Mouse (Mus musculus) MEL (cell line): Measurements from ENCODE around the gene Uox. TPM values are rescaled to one million over a fixed set of nuclear protein-coding genes. Genes with fewer than 3 reads are reported as not detected.

Experiments used
- DNase-seq: peaks from one replicate; pipeline ENCODE4 v3.0.0; 2011; ENCODE audit warnings: low read depth, low spot score
- H3K27ac ChIP-seq: 2 replicates; pipeline ENCODE4 v1.5.1; 2012; ENCODE audit warnings: low read depth, mild to moderate bottlenecking, control low read depth, low read length, moderate library complexity; ENCODE audit not compliant: control insufficient read depth
- H3K27me3 ChIP-seq, 2 experiments: fragments of 150-350 bp in 1 of 2; sonication (generic) in 1 of 2; 2 replicates each; pipeline ENCODE4 v1.6.1; 2012; ENCODE audit warnings: low read length in 2 of 2, mild to moderate bottlenecking in 2 of 2, improper control_type of control experiment in 1 of 2, moderate library complexity in 1 of 2; ENCODE audit not compliant: insufficient read depth in 2 of 2, control insufficient read depth in 1 of 2
- H3K36me3 ChIP-seq, 2 experiments: 2 replicates each; pipeline ENCODE4 v1.6.1; 2012 to 2014; ENCODE audit warnings: low read length in 2 of 2, improper control_type of control experiment in 1 of 2, inconsistent platforms in 1 of 2, mild to moderate bottlenecking in 1 of 2; ENCODE audit not compliant: insufficient read depth in 2 of 2, control insufficient read depth in 1 of 2
- H3K4me1 ChIP-seq, 2 experiments: fragments of 150-350 bp in 1 of 2; sonication (generic) in 1 of 2; 2 replicates each; pipeline ENCODE4 v1.6.1; 2012; ENCODE audit warnings: low read length in 2 of 2, improper control_type of control experiment in 1 of 2, mild to moderate bottlenecking in 1 of 2; ENCODE audit not compliant: insufficient read depth in 2 of 2, control insufficient read depth in 1 of 2
- H3K4me3 ChIP-seq, 2 experiments: fragments of 150-350 bp in 1 of 2; sonication (generic) in 1 of 2; 2 replicates each; pipeline ENCODE4 v1.5.1; 2012; ENCODE audit warnings: low read depth in 2 of 2, low read length in 2 of 2, mild to moderate bottlenecking in 2 of 2, moderate library complexity in 2 of 2, control low read depth in 1 of 2, improper control_type of control experiment in 1 of 2; ENCODE audit not compliant: control insufficient read depth in 1 of 2, insufficient read depth in 1 of 2
- H3K79me2 ChIP-seq: 2 replicates; pipeline ENCODE4 v1.6.1; 2012; ENCODE audit warnings: mild to moderate bottlenecking, low read length, moderate library complexity; ENCODE audit not compliant: control insufficient read depth, poor library complexity, insufficient read depth
- H3K9ac ChIP-seq: 2 replicates; pipeline ENCODE4 v1.6.1; 2012; ENCODE audit warnings: low read depth, mild to moderate bottlenecking, control low read depth, low read length, moderate library complexity; ENCODE audit not compliant: control insufficient read depth, poor library complexity, severe bottlenecking
- H3K9me3 ChIP-seq: fragments of 150-350 bp; sonication (generic); replicated peaks from 2 replicates; pipeline ENCODE4 v1.6.1; 2012; ENCODE audit warnings: mild to moderate bottlenecking, low read length, improper control_type of control experiment, moderate library complexity; ENCODE audit not compliant: insufficient read depth
- CHD2 ChIP-seq: IDR thresholded peaks from 2 replicates; pipeline ENCODE4 v1.6.1; 2011; ENCODE audit warnings: low read length, improper control_type of control experiment
- E2F4 ChIP-seq: IDR thresholded peaks from 2 replicates; pipeline ENCODE4 v1.6.1; 2011; ENCODE audit warnings: low read depth, low read length, improper control_type of control experiment, borderline replicate concordance
- EP300 ChIP-seq, 2 experiments: IDR thresholded peaks; 2 replicates each; pipeline ENCODE4 v1.6.1; 2011; ENCODE audit warnings: improper control_type of control experiment in 2 of 2, low read length in 2 of 2, low read depth in 1 of 2, mild to moderate bottlenecking in 1 of 2
- ETS1 ChIP-seq: IDR thresholded peaks from 2 replicates; pipeline ENCODE4 v1.6.1; 2012; ENCODE audit warnings: low read depth, mild to moderate bottlenecking, inconsistent platforms, low read length, improper control_type of control experiment, moderate library complexity
- GATA1 ChIP-seq: IDR thresholded peaks from 2 replicates; pipeline ENCODE4 v1.6.1; 2011; ENCODE audit warnings: low read depth, low read length, improper control_type of control experiment
- JUND ChIP-seq: IDR thresholded peaks from 2 replicates; pipeline ENCODE4 v1.6.1; 2011; ENCODE audit warnings: low read depth, mild to moderate bottlenecking, improper control_type of control experiment, low read length
- MAFK ChIP-seq: IDR thresholded peaks from 2 replicates; pipeline ENCODE4 v1.6.1; 2011; ENCODE audit warnings: low read depth, mild to moderate bottlenecking, low read length, improper control_type of control experiment, borderline replicate concordance
- MAX ChIP-seq: IDR thresholded peaks from 2 replicates; pipeline ENCODE4 v1.6.1; 2011; ENCODE audit warnings: low read length, improper control_type of control experiment
- MYB ChIP-seq: IDR thresholded peaks from 2 replicates; pipeline ENCODE4 v1.6.1; 2011; ENCODE audit warnings: mild to moderate bottlenecking, low read depth, low read length, improper control_type of control experiment
- MYC ChIP-seq: IDR thresholded peaks from 2 replicates; pipeline ENCODE4 v1.6.1; 2011; ENCODE audit warnings: low read depth, mild to moderate bottlenecking, low read length, improper control_type of control experiment, moderate library complexity
- NELFE ChIP-seq: IDR thresholded peaks from 2 replicates; pipeline ENCODE4 v1.6.1; 2011; ENCODE audit warnings: low read depth, low read length, improper control_type of control experiment
- POLR2AphosphoS2 ChIP-seq: IDR thresholded peaks from 2 replicates; pipeline ENCODE4 v1.6.1; 2011; ENCODE audit warnings: low read length, improper control_type of control experiment
- RAD21 ChIP-seq: IDR thresholded peaks from 2 replicates; pipeline ENCODE4 v1.6.1; 2011; ENCODE audit warnings: mild to moderate bottlenecking, low read depth, low read length, improper control_type of control experiment
- SMC3 ChIP-seq: IDR thresholded peaks from 2 replicates; pipeline ENCODE4 v1.6.1; 2011; ENCODE audit warnings: low read depth, low read length, improper control_type of control experiment
- TAL1 ChIP-seq: IDR thresholded peaks from 2 replicates; pipeline ENCODE4 v1.6.1; 2012; ENCODE audit warnings: mild to moderate bottlenecking, inconsistent platforms, low read length, moderate library complexity, mixed read lengths
- TCF12 ChIP-seq: IDR thresholded peaks from 2 replicates; pipeline ENCODE4 v1.6.1; 2014; ENCODE audit warnings: low read depth, mild to moderate bottlenecking, inconsistent platforms, low read length, improper control_type of control experiment, moderate library complexity
- ZC3H11A ChIP-seq: IDR thresholded peaks from 2 replicates; pipeline ENCODE4 v1.6.1; 2012; ENCODE audit warnings: low read depth, mild to moderate bottlenecking, inconsistent platforms, low read length, improper control_type of control experiment
- ZKSCAN1 ChIP-seq: IDR thresholded peaks from 2 replicates; pipeline ENCODE4 v1.6.1; 2012; ENCODE audit warnings: low read depth, mild to moderate bottlenecking, inconsistent platforms, low read length, improper control_type of control experiment, moderate library complexity
- polyA plus RNA-seq, 2 experiments: library from polyadenylated mRNA; stranded (reverse) in 1 of 2; unstranded in 1 of 2; fragments of >175 nt in 1 of 2; fragments of >200 nt in 1 of 2; gene quantifications; 2 replicates each; pipeline versions ENCODE4 v1.2.1 to v1.2.4; 2012; ENCODE audit warnings: low replicate concordance in 2 of 2, low read depth in 1 of 2; ENCODE audit not compliant: insufficient read length in 2 of 2, insufficient read depth in 1 of 2, missing spikeins in 1 of 2
- total RNA-seq: library from RNA; depleted of rRNA; stranded (reverse); fragments of 300-350 nt; gene quantifications from 2 replicates; pipeline ENCODE4 v1.2.3, GENCODE M21; 2012

Uox gene
- total and polyA plus RNA-seq, 3 experiments = not detected

DNA sequence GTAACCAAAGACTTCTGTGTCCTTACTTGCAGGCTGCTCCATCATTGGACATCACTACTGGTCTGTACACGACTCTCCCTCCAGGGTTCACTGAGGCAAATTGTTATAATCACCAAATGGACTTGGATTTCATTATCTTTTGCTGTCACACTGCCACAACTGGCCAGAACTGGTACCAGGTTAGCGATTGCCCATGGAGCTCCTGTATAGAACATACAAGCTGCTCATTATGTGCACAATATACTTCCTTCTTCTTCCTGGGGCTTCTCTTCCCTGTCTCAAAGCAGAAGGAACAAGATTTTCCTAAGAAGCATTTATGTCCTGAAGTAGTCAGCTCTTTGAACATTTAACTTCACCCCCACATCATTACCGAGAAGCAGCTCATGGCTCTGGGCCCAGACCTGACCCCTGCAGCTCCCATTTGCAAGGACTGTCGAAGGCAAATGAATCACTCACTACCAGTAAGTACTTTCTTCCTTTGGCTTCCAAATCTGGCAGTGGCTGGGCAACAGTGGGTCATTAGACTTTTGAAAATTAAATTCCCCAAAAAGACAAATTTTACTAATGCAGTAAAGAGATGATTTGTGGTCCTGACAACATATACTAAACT is 71.7 kb downstream of the Uox start:
- H3K27ac ChIP-seq = no peak overlapping the region
- H3K9me3 ChIP-seq = no peaks in the 10 kb centered on the region
- no peaks in the 10 kb centered on the region for H3K4me1 ChIP-seq
- no peaks in the 10 kb centered on the region for H3K36me3 ChIP-seq
- TF ChIP-seq MYB = no peak
- TF ChIP-seq JUND = no peak
- no peak for DNase-seq
- H3K9ac ChIP-seq = no peak overlapping the region
- no peak overlapping the region for H3K4me3 ChIP-seq
- no peaks in the 10 kb centered on the region for H3K27me3 ChIP-seq
- H3K79me2 ChIP-seq = no peaks in the 10 kb centered on the region

DNA sequence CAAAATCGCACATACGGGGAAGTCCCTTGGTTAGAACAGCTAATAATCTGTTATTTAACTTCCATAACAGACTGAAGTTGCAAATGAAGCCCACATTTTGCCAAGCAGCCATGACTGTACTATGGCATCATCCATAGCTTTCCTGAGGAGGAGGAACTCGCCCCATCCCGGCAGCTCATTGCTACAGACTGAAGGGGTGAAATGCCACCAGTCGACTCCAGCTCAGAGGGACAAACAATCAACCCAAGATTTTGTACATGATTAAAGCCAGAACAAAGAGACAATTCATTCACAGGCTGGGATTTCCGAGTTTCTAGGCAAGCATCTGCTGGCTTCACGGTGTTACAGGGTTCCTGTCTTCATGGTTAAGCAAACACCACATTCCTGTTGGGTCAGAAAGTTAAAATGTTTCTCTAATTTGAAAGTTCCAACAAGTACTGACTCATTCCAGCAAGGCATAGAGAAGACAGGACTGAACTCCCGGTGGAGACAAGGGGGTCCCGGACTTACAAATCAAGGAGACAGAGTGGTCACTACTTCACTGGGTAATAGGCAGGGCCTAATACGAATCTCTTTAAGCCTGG is 79.2 kb downstream of the Uox start:
- H3K4me3 ChIP-seq = no peak overlapping the region
- peaks cover 0 to 9% of the 10 kb centered on the region in 2 experiments; a peak in 3 of 4 replicates for H3K4me1 ChIP-seq
- no peak for TF ChIP-seq SMC3
- TF ChIP-seq ZC3H11A = no peak
- no peak for TF ChIP-seq MAX
- TF ChIP-seq ZKSCAN1 = no peak
- no peak for TF ChIP-seq MYC
- no peak for TF ChIP-seq MAFK
- TF ChIP-seq CHD2 = no peak
- no peak for TF ChIP-seq TAL1
- no peak for TF ChIP-seq TCF12
- no peak for TF ChIP-seq E2F4
- H3K9ac ChIP-seq = no peak overlapping the region
- H3K9me3 ChIP-seq = no peaks in the 10 kb centered on the region
- DNase-seq = no peak
- no peaks in the 10 kb centered on the region for H3K27me3 ChIP-seq
- no peaks in the 10 kb centered on the region for H3K79me2 ChIP-seq
- H3K27ac ChIP-seq = no peak overlapping the region
- peaks cover 0 to 9% of the 10 kb centered on the region in 2 experiments; a peak in 2 of 4 replicates for H3K36me3 ChIP-seq

DNA sequence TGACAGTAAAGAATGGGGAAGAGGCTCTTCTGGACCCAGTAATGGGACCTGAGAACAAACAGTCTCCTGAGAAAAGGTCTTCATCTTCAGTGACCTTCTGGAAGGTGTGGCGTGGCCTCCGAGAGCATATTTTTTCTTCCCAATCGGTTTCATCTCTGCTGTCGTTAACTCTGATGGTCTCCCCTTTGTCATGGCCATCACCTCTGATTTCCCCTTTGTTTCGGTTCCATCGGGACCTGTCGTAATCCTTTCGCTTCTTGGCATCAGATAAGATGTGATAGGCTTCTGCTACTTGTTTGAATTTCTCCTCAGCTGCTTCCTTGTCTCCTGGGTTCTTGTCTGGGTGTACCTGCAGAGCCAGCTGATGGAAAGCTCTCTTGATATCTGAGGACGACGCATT is 80.5 kb downstream of the Uox start:
- H3K36me3 ChIP-seq = peaks cover 0 to 19% of the 10 kb centered on the region in 2 experiments; a peak in 2 of 4 replicates
- no peaks in the 10 kb centered on the region for H3K9me3 ChIP-seq
- no peak overlapping the region for H3K27ac ChIP-seq
- no peak overlapping the region for H3K4me3 ChIP-seq
- DNase-seq = no peak
- TF ChIP-seq GATA1 = no peak
- TF ChIP-seq EP300 (IDR thresholded peaks at IDR 0.05; ENCODE audit: low read depth in 1 of 2, low read length in 2 of 2) = no peak
- TF ChIP-seq MAFK = no peak
- no peak for TF ChIP-seq ETS1
- no peak for TF ChIP-seq POLR2AphosphoS2
- TF ChIP-seq RAD21 = no peak
- TF ChIP-seq NELFE = no peak
- TF ChIP-seq, all 39 proteins: peak for 0
- Histone ChIP-seq H3K4me1 (peaks cover 4 to 21% of the 10 kb centered on the region in 2 experiments), H3K9ac (no peak overlapping the region), H3K79me2 (no peaks in the 10 kb centered on the region), H3K27me3 (no peaks in the 10 kb centered on the region)
